Mouse (Mus musculus): ENCODE measurements at regions not wholly inside any gene's neighbourhood (a gene's known extent, or its start where the extent isn't known, plus 50 kb on each side); places are given as distances from the start of the nearest gene placed in this dataset.

DNA sequence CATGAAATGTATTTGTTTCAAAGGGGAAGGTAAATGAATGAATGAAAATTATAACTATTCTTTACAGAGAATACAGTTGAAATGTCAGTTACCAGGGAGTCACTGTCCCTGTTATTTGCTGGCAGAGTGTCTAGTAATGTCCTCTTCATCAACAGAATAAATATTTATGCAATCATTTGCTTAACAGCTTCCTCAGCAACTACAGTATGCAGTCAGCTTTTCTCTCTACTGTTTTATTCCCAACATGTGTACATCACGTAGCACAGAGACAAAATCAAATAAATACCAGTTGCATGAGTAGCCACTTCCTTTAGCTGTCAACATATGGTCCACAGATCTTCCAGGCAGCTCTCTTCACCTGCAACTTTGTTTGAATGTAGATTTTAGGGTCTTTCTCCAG, 90.2 kb upstream of the Plekhg1 start:
- no peaks in the 10 kb centered on the region for H3K27me3 ChIP-seq (ENCODE audit: control insufficient read depth, insufficient read depth, low read length)
- no peak overlapping the region for H3K4me3 ChIP-seq (ENCODE audit: control insufficient read depth, low read depth, low read length)
- no peaks in the 10 kb centered on the region for H3K4me1 ChIP-seq (ENCODE audit: control insufficient read depth, insufficient read depth, low read length)
- no peaks in the 10 kb centered on the region for H3K36me3 ChIP-seq (ENCODE audit: control insufficient read depth, insufficient read depth, low read length)
- TF ChIP-seq POLR2A (IDR thresholded peaks at IDR 0.05; ENCODE audit: control insufficient read depth, low read depth, low read length) (no peak), CTCF (IDR thresholded peaks at IDR 0.05; ENCODE audit: control insufficient read depth, insufficient read depth, insufficient replicate concordance, low read depth, low read length) (no peak)
- H3K27ac ChIP-seq (ENCODE audit: control insufficient read depth, insufficient read depth, low read depth, low read length) = no peak overlapping the region

DNA sequence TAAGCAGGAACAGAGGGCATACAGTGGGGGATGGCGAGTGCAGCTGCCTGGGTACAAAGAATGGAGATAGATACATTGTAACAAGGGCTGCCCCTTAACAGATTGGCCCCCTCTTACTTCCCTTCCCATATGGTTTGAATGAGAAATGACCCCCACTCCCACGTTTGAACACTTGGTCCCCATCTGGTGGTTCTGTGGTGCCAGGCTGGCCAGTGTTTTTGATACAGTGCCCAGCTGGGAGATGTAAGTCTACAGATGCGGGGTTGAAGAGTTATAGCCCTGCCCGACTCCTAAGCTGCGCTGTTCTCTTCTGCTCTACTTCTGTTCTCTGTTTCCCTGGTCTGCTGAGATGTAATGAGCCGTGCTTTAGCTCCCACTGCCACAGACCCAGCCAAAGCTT, 89.6 kb upstream of the Plekhg1 start:
- H3K36me3 ChIP-seq (ENCODE audit: control insufficient read depth, insufficient read depth, low read length) = no peaks in the 10 kb centered on the region
- H3K27me3 ChIP-seq (ENCODE audit: control insufficient read depth, insufficient read depth, low read length) = no peaks in the 10 kb centered on the region
- no peak overlapping the region for H3K27ac ChIP-seq (ENCODE audit: control insufficient read depth, insufficient read depth, low read depth, low read length)
- no peak overlapping the region for H3K4me3 ChIP-seq (ENCODE audit: control insufficient read depth, low read depth, low read length)
- H3K4me1 ChIP-seq (ENCODE audit: control insufficient read depth, insufficient read depth, low read length) = no peaks in the 10 kb centered on the region
- TF ChIP-seq POLR2A (IDR thresholded peaks at IDR 0.05; ENCODE audit: control insufficient read depth, low read depth, low read length) (no peak), CTCF (IDR thresholded peaks at IDR 0.05; ENCODE audit: control insufficient read depth, insufficient read depth, insufficient replicate concordance, low read depth, low read length) (no peak)

DNA sequence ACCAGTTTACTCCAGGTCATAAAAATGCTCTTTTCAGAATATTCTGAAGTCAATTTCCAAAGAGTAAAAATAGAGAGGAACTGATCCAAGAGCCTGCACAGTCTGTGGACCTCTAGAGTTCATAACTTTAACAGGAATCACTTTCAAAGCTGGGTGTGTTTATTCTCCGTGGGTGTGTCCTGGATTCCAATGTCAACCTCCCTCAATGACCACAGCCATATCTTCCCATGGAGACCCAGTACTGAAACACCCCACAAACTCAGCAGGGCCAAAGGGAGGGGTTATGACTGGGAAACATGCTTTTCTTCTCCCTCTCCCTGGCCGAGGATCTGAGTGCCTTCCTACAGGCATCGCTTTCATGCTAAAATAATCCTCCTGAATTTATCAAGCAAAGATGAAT, 87.6 kb upstream of the Plekhg1 start:
- Histone ChIP-seq H3K36me3 (ENCODE audit: control insufficient read depth, insufficient read depth, low read length) (no peaks in the 10 kb centered on the region), H3K27me3 (ENCODE audit: control insufficient read depth, insufficient read depth, low read length) (no peaks in the 10 kb centered on the region)
- TF ChIP-seq POLR2A (IDR thresholded peaks at IDR 0.05; ENCODE audit: control insufficient read depth, low read depth, low read length) = no peak
- TF ChIP-seq CTCF (IDR thresholded peaks at IDR 0.05; ENCODE audit: control insufficient read depth, insufficient read depth, insufficient replicate concordance, low read depth, low read length) = no peak

DNA sequence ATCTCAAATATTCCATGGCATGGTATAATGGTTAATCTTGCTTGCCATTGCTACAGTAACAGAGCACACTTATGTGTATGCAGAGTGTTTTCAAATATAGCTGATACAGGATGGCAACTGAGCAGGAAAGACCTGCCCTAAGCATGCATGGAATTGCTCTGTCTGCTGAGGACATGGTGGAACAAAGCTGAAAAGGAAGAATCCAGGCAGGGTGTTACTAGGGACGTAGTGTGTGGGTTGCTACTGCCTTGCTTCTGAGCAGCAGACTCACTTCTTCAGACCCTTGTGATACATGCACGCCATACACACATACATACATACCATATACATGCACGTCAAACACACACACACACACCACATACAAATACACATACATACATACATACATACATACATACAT, 84.1 kb upstream of the Plekhg1 start:
- H3K36me3 ChIP-seq (ENCODE audit: control insufficient read depth, insufficient read depth, low read length) = no peaks in the 10 kb centered on the region
- TF ChIP-seq CTCF (IDR thresholded peaks at IDR 0.05; ENCODE audit: control insufficient read depth, insufficient read depth, insufficient replicate concordance, low read depth, low read length) (no peak), POLR2A (IDR thresholded peaks at IDR 0.05; ENCODE audit: control insufficient read depth, low read depth, low read length) (no peak)
- H3K27me3 ChIP-seq (ENCODE audit: control insufficient read depth, insufficient read depth, low read length) = no peaks in the 10 kb centered on the region
- no peak overlapping the region for H3K4me3 ChIP-seq (ENCODE audit: control insufficient read depth, low read depth, low read length)
- H3K27ac ChIP-seq (ENCODE audit: control insufficient read depth, insufficient read depth, low read depth, low read length) = no peak overlapping the region
- H3K4me1 ChIP-seq (ENCODE audit: control insufficient read depth, insufficient read depth, low read length) = no peaks in the 10 kb centered on the region

More for the DNA sequence above, 87.6 kb upstream of the Plekhg1 start:
- Histone ChIP-seq H3K27ac (ENCODE audit: control insufficient read depth, insufficient read depth, low read depth, low read length) (no peak overlapping the region), H3K4me1 (ENCODE audit: control insufficient read depth, insufficient read depth, low read length) (no peaks in the 10 kb centered on the region), H3K4me3 (ENCODE audit: control insufficient read depth, low read depth, low read length) (no peak overlapping the region)

DNA sequence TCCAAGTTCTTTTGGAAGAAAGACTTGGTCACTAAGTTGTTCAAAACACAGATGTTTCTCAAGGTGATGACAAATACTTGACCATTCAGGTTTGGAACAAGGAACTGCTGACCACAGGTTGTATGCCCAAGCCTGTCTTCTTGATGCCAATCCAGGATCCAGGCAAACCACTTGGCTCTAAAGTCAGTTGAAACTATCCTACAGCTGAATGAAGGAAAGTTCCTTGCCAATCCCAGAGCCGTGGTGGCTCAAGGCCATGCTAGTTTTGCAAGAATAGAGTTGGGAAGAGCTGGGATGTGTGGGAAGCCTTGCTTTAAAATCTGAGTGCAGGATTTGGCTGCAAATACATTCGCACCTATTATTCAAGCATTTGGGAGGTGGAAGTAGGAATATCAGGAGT, 78.0 kb upstream of the Plekhg1 start:
- H3K27ac ChIP-seq (ENCODE audit: control insufficient read depth, insufficient read depth, low read depth, low read length) = no peak overlapping the region
- no peak overlapping the region for H3K4me3 ChIP-seq (ENCODE audit: control insufficient read depth, low read depth, low read length)
- no peaks in the 10 kb centered on the region for H3K36me3 ChIP-seq (ENCODE audit: control insufficient read depth, insufficient read depth, low read length)
- TF ChIP-seq CTCF (IDR thresholded peaks at IDR 0.05; ENCODE audit: control insufficient read depth, insufficient read depth, insufficient replicate concordance, low read depth, low read length) = no peak
- TF ChIP-seq POLR2A (IDR thresholded peaks at IDR 0.05; ENCODE audit: control insufficient read depth, low read depth, low read length) = no peak
- H3K27me3 ChIP-seq (ENCODE audit: control insufficient read depth, insufficient read depth, low read length) = no peaks in the 10 kb centered on the region
- no peaks in the 10 kb centered on the region for H3K4me1 ChIP-seq (ENCODE audit: control insufficient read depth, insufficient read depth, low read length)

DNA sequence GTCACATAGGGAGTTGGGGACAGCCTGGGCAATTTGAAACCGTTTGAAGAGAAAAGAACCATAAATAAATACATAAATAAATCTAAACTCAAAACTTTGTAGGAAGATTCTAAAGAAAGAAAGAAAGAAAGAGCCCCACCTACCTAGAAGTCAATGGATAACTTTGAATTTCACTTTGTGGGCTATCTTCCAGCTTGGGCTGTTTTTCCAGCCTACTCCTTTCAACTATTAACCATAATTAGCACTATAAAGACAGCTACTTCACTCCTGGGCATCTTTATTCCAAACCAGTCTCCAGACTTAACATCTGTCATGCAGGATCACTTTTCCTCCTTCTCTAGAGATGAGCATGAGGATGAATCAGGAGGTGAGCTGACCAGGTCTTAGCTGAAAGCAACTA, 77.6 kb upstream of the Plekhg1 start:
- TF ChIP-seq CTCF (IDR thresholded peaks at IDR 0.05; ENCODE audit: control insufficient read depth, insufficient read depth, insufficient replicate concordance, low read depth, low read length) (no peak), POLR2A (IDR thresholded peaks at IDR 0.05; ENCODE audit: control insufficient read depth, low read depth, low read length) (no peak)
- Histone ChIP-seq H3K27me3 (ENCODE audit: control insufficient read depth, insufficient read depth, low read length) (no peaks in the 10 kb centered on the region), H3K4me3 (ENCODE audit: control insufficient read depth, low read depth, low read length) (no peak overlapping the region), H3K36me3 (ENCODE audit: control insufficient read depth, insufficient read depth, low read length) (no peaks in the 10 kb centered on the region), H3K4me1 (ENCODE audit: control insufficient read depth, insufficient read depth, low read length) (no peaks in the 10 kb centered on the region), H3K27ac (ENCODE audit: control insufficient read depth, insufficient read depth, low read depth, low read length) (no peak overlapping the region)

DNA sequence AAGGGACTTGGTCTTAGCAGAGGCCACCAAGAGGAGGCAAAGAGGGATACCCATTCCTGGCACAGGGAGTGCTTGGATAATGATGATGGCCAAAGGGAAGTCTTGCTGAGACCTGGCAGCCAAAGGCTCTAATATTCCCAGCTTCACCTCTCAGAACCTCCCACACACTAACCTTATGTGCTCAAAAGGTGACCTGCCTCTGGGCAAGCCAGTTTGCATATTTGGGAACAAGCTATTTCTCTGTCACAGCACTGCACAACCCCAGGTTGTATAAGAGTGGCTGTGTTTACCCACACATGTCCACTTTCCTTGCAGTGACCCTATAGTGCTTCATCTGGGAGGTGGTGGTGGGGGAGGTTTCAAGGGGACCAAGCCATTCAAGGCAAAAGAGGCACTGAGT, 76.9 kb upstream of the Plekhg1 start:
- Histone ChIP-seq H3K36me3 (ENCODE audit: control insufficient read depth, insufficient read depth, low read length) (no peaks in the 10 kb centered on the region), H3K27ac (ENCODE audit: control insufficient read depth, insufficient read depth, low read depth, low read length) (no peak overlapping the region), H3K27me3 (ENCODE audit: control insufficient read depth, insufficient read depth, low read length) (no peaks in the 10 kb centered on the region), H3K4me3 (ENCODE audit: control insufficient read depth, low read depth, low read length) (no peak overlapping the region), H3K4me1 (ENCODE audit: control insufficient read depth, insufficient read depth, low read length) (no peaks in the 10 kb centered on the region)
- TF ChIP-seq CTCF (IDR thresholded peaks at IDR 0.05; ENCODE audit: control insufficient read depth, insufficient read depth, insufficient replicate concordance, low read depth, low read length) = no peak

DNA sequence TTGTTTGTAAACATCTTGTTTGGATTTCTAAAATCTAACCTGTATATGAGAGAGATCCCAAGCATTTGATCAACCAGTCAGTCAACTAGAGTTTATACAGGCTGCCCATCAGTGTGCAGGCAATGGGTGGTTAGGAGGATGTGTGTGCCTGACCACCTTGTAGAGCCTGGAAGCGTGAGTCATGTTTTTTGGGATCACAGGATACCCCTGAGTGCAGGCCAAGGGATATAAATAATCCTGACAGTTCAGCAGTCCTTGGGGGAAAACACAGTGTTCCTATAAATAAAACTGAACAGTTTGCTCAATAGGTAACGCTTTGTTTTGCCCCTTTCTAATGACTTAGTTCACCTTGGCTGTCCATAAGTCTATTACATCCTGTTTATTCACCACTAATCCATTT, 55.7 kb upstream of the Plekhg1 start:
- no peak overlapping the region for H3K27ac ChIP-seq (ENCODE audit: control insufficient read depth, insufficient read depth, low read depth, low read length)
- no peaks in the 10 kb centered on the region for H3K36me3 ChIP-seq (ENCODE audit: control insufficient read depth, insufficient read depth, low read length)
- TF ChIP-seq POLR2A (IDR thresholded peaks at IDR 0.05; ENCODE audit: control insufficient read depth, low read depth, low read length) (no peak), CTCF (IDR thresholded peaks at IDR 0.05; ENCODE audit: control insufficient read depth, insufficient read depth, insufficient replicate concordance, low read depth, low read length) (no peak)
- no peaks in the 10 kb centered on the region for H3K27me3 ChIP-seq (ENCODE audit: control insufficient read depth, insufficient read depth, low read length)
- H3K4me3 ChIP-seq (ENCODE audit: control insufficient read depth, low read depth, low read length) = no peak overlapping the region
- H3K4me1 ChIP-seq (ENCODE audit: control insufficient read depth, insufficient read depth, low read length) = no peaks in the 10 kb centered on the region
